Comparison of ENCODE assay signal across 20 mouse cellular contexts in genomic region chr11:68648385-68649148, GRCm38 (mm10). TPM values are rescaled to one million over a fixed set of nuclear protein-coding genes. Genes with fewer than 3 reads are reported as not detected.
DNase-seq lines count a peak whose midpoint lies in the region; ATAC-seq lines count a peak whose summit lies in the region.
"Had no signal": no experiment of that assay in that cellular context is flagged by ENCODE, and none has a peak within 500 bp of the region (broad histone marks: within the 10 kb centered on the region; RNA-seq: fewer than 3 reads in every experiment).

No protein-coding gene starts in this region.

- H3K27ac ChIP-seq in kidney, embryonic 15.5 days: peak overlapping the region; percentile 72
- H3K27ac ChIP-seq in limb, embryonic 10.5 days: 0 out of 2 replicates have a peak overlapping the region, but pooled peaks have one; percentile 1
- H3K27ac ChIP-seq in forebrain, embryonic 15.5 days (replicated peaks): no peak overlapping the region
- H3K27ac ChIP-seq: forebrain, embryonic 13.5 days; hindbrain, embryonic 14.5 days; stomach, embryonic 15.5 days had no signal

- H3K27me3 ChIP-seq in kidney, embryonic 15.5 days: no peaks in the 10 kb centered on the region
- no peaks in the 10 kb centered on the region for H3K27me3 ChIP-seq in limb, embryonic 10.5 days (ENCODE audit: low read depth, poor library complexity, severe bottlenecking)
- H3K27me3 ChIP-seq in forebrain, embryonic 15.5 days: no peaks in the 10 kb centered on the region
- H3K27me3 ChIP-seq: forebrain, embryonic 13.5 days; stomach, embryonic 15.5 days had no signal

- peaks cover 31% of the 10 kb centered on the region for H3K4me1 ChIP-seq in kidney, embryonic 15.5 days
- H3K4me1 ChIP-seq in limb, embryonic 10.5 days: peaks cover 22% of the 10 kb centered on the region
- no peaks in the 10 kb centered on the region for H3K4me1 ChIP-seq in forebrain, embryonic 15.5 days
- H3K4me1 ChIP-seq: forebrain, embryonic 13.5 days; stomach, embryonic 15.5 days had no signal

- no peak overlapping the region for H3K9ac ChIP-seq in kidney, embryonic 15.5 days
- H3K9ac ChIP-seq in forebrain, embryonic 15.5 days (replicated peaks): no peak overlapping the region
- H3K9ac ChIP-seq: forebrain, embryonic 13.5 days; hindbrain, embryonic 14.5 days; liver, postnatal 0 days; stomach, embryonic 15.5 days had no signal

- H3K9me3 ChIP-seq in kidney, embryonic 15.5 days (replicated peaks): no peaks in the 10 kb centered on the region
- H3K9me3 ChIP-seq in limb, embryonic 10.5 days (replicated peaks): no peaks in the 10 kb centered on the region
- no peaks in the 10 kb centered on the region for H3K9me3 ChIP-seq in forebrain, embryonic 15.5 days
- H3K9me3 ChIP-seq: forebrain, embryonic 13.5 days; stomach, embryonic 15.5 days had no signal

- WGBS in kidney, embryonic 15.5 days: 66% methylated on average over 16 of the region's 16 CpGs
- 76% methylated on average over 16 of the region's 16 CpGs for WGBS in limb, embryonic 10.5 days
- WGBS in forebrain, embryonic 15.5 days: 70% methylated on average over 16 of the region's 16 CpGs

- H3K4me2 ChIP-seq in kidney, embryonic 15.5 days: no peak overlapping the region
- H3K4me2 ChIP-seq in forebrain, embryonic 15.5 days (replicated peaks): no peak overlapping the region
- H3K4me2 ChIP-seq: forebrain, embryonic 13.5 days; hindbrain, embryonic 14.5 days; stomach, embryonic 15.5 days had no signal

- no peak for DNase-seq in kidney, postnatal 4 days
- peak; percentile 39 for DNase-seq in right cerebral cortex, adult 18-20 months
- no peak for DNase-seq in right cerebral cortex, postnatal 4 days
- DNase-seq in limb, embryonic 10.5 days (ENCODE audit: low spot score): no peak
- no peak for DNase-seq in thymus, adult 18-20 months
- DNase-seq: adrenal gland, adult 2 months; cerebellum, postnatal 10 days; gastrocnemius, postnatal 14 days; heart, postnatal 10 days; layer of hippocampus, postnatal 36 days; liver; liver, postnatal 0 days; midbrain, embryonic 14.5 days; thymus, postnatal 25 days had no signal

- no peaks in the 10 kb centered on the region for H3K36me3 ChIP-seq in kidney, embryonic 15.5 days
- H3K36me3 ChIP-seq in limb, embryonic 10.5 days: no peaks in the 10 kb centered on the region
- H3K36me3 ChIP-seq in forebrain, embryonic 15.5 days: no peaks in the 10 kb centered on the region
- H3K36me3 ChIP-seq: stomach, embryonic 15.5 days had no signal

- no peak overlapping the region for H3K4me3 ChIP-seq in kidney, embryonic 15.5 days (replicated peaks)
- no peak overlapping the region for H3K4me3 ChIP-seq in limb, embryonic 10.5 days
- H3K4me3 ChIP-seq in forebrain, embryonic 15.5 days: no peak overlapping the region
- H3K4me3 ChIP-seq: forebrain, embryonic 13.5 days; stomach, embryonic 15.5 days had no signal

- no peak for ATAC-seq in kidney, embryonic 15.5 days (replicated peaks; ENCODE audit: low FRiP score)
- no peak for ATAC-seq in forebrain, embryonic 15.5 days (replicated peaks)
- ATAC-seq: forebrain, embryonic 13.5 days; intestine, embryonic 16.5 days; liver, postnatal 0 days had no signal

RNA-seq across cellular contexts. Expression of gene Myh10, which starts 42.8 kb away (rescaled TPM):
- polyA plus RNA-seq in kidney, embryonic 15.5 days (2015; fragmentation: Nextera tagmentation; extraction: Ambion mirVana): 130 and 137 TPM in 2 replicates
- polyA plus RNA-seq in limb, embryonic 10.5 days (2016; fragmentation: Nextera tagmentation; extraction: Ambion mirVana): 138 and 176 TPM in 2 replicates
- polyA plus RNA-seq in forebrain, embryonic 15.5 days (2015; fragmentation: Nextera tagmentation; extraction: Ambion mirVana): 115 and 118 TPM in 2 replicates
